Comparison of ENCODE assay signal across 8 mouse cellular contexts in the genomic region with DNA sequence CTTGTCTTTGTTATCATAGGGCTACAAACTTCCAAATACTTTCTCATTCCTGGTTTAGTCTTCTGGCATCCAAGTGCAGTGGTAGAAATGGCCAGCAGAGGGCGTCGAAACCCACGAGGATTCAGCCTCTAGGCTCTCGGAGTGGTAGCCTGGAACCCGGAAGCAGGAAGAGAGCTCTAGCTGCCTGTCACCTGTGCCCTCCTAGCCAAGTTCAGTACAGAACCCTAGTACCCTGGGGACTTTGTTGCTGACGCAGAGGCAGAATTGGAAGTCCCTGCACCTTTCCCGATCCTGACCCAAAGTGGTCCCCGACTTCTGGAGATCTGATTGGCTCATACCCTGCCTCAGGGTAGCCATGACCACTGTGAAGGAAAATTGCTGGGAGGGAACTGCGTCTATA. TPM values are rescaled to one million over a fixed set of nuclear protein-coding genes. Genes with fewer than 3 reads are reported as not detected.
DNase-seq lines count a peak whose midpoint lies in the region; ATAC-seq lines count a peak whose summit lies in the region.

No protein-coding gene starts in this region.

- WGBS in lung, embryonic 16.5 days, result 10% methylated on average over 9 of the region's 9 CpGs

- peak overlapping the region; percentile 0; the same call in 1 of the 2 replicates for H3K9ac ChIP-seq in lung, embryonic 16.5 days (ENCODE audit: low read length)

- no peaks in the 10 kb centered on the region for H3K4me1 ChIP-seq in lung, embryonic 16.5 days (replicated peaks; ENCODE audit: control insufficient read depth, insufficient read depth, low read length)

- H3K36me3 ChIP-seq in lung, embryonic 16.5 days (ENCODE audit: control insufficient read depth, insufficient read depth, low read length), result no peaks in the 10 kb centered on the region

- H3K9me3 ChIP-seq in lung, embryonic 16.5 days (ENCODE audit: control insufficient read depth, low read length), result no peaks in the 10 kb centered on the region

- H3K4me2 ChIP-seq in lung, embryonic 16.5 days (ENCODE audit: low read depth, low read length), result peak overlapping the region; percentile 23

- H3K27me3 ChIP-seq in lung, embryonic 16.5 days (ENCODE audit: control insufficient read depth, insufficient read depth, low read depth, low read length), result no peaks in the 10 kb centered on the region

- H3K27ac ChIP-seq in lung, embryonic 16.5 days (ENCODE audit: low read length), result no peak overlapping the region

- ATAC-seq in hematopoietic stem cell, adult 5-6 weeks (replicated peaks in 1 of 2; ENCODE audit: insufficient read depth in 1 of 2, low FRiP score in 2 of 2, low TSS enrichment in 1 of 2, low read depth in 1 of 2, poor library complexity in 2 of 2, severe bottlenecking in 2 of 2), result peak; percentile 96 to 97
- peak; percentile 87 for ATAC-seq in lung, embryonic 16.5 days (ENCODE audit: low read depth)

- H3K4me3 ChIP-seq in lung, embryonic 16.5 days (ENCODE audit: low read length), result peak overlapping the region; percentile 9

- DNase-seq in MEL-GATA-1-ER (ENCODE audit: extremely low read depth, low read depth), result peak; percentile 70
- DNase-seq in cerebellum, adult 8-10 months, result peak; percentile 81
- peak; percentile 80 for DNase-seq in forelimb bud, embryonic 11.5 days (ENCODE audit: low read depth, low spot score)
- DNase-seq in layer of hippocampus, adult 9-10 months (ENCODE audit: low spot score), result peak; percentile 80
- DNase-seq in ovary, postnatal 10 days (ENCODE audit: low spot score), result peak; percentile 78
- peak; percentile 81 to 89 for DNase-seq in thymus, postnatal 10 days (ENCODE audit: low spot score in 2 of 2)

RNA-seq across cellular contexts. Expression of a gene that starts 32.2 kb away (rescaled TPM):
- 11.1 and 16.3 TPM in 2 replicates for total RNA-seq in hematopoietic stem cell, adult 5-6 weeks (2017)
- 11.3 and 13.0 TPM in 2 replicates for polyA plus RNA-seq in lung, embryonic 16.5 days (2015; fragmentation: Nextera tagmentation; extraction: Ambion mirVana)
